9 mouse cellular contexts compared by ENCODE assay signal in genomic region chrX:160116658-160117057, GRCm38 (mm10). TPM values are rescaled to one million over a fixed set of nuclear protein-coding genes. Genes with fewer than 3 reads are reported as not detected.
DNase-seq lines count a peak whose midpoint lies in the region; ATAC-seq and TF ChIP-seq lines count a peak whose summit lies in the region.
"Had no signal": no experiment of that assay in that cellular context is flagged by ENCODE, and none has a peak within 500 bp of the region (broad histone marks: within the 10 kb centered on the region; RNA-seq: fewer than 3 reads in every experiment).

No protein-coding gene starts in this region.

- DNase-seq in urinary bladder, postnatal 14 days (ENCODE audit: low spot score): peak; percentile 48
- no peak for DNase-seq in urinary bladder, adult 2 months (ENCODE audit: low spot score)
- DNase-seq in cerebellum, adult 9-10 months: peak; percentile 19
- peak; percentile 11 to 56 for DNase-seq in frontal cortex, postnatal 14 days (ENCODE audit: low spot score in 2 of 2)
- DNase-seq in liver, adult 2 months (ENCODE audit: extremely low read depth, low read depth, low spot score): peak; percentile 32

- no peaks in the 10 kb centered on the region for H3K79me2 ChIP-seq in liver, adult 2 months (ENCODE audit: control insufficient read depth, insufficient read depth, low read length)

- no peaks in the 10 kb centered on the region for H3K27me3 ChIP-seq in kidney, embryonic 14.5 days (ENCODE audit: control insufficient read depth, insufficient read depth, low read length)
- H3K27me3 ChIP-seq in liver, adult 2 months (ENCODE audit: control insufficient read depth, insufficient read depth, low read length): no peaks in the 10 kb centered on the region
- no peaks in the 10 kb centered on the region for H3K27me3 ChIP-seq in stomach, embryonic 14.5 days (ENCODE audit: control insufficient read depth, insufficient read depth, low read length)

- H3K9me3 ChIP-seq in kidney, embryonic 14.5 days (ENCODE audit: control insufficient read depth, low read length): no peaks in the 10 kb centered on the region
- no peaks in the 10 kb centered on the region for H3K9me3 ChIP-seq in stomach, embryonic 14.5 days (ENCODE audit: control insufficient read depth, low read depth, low read length)
- H3K9me3 ChIP-seq: embryonic facial prominence, embryonic 13.5 days had no signal

- H3K9ac ChIP-seq in kidney, embryonic 14.5 days (ENCODE audit: low read depth, low read length): no peak overlapping the region
- no peak overlapping the region for H3K9ac ChIP-seq in liver, adult 2 months (ENCODE audit: low read depth, low read length)
- no peak overlapping the region for H3K9ac ChIP-seq in stomach, embryonic 14.5 days (replicated peaks; ENCODE audit: low read depth, low read length)
- H3K9ac ChIP-seq: embryonic facial prominence, embryonic 13.5 days had no signal

- no peak overlapping the region for H3K27ac ChIP-seq in kidney, embryonic 14.5 days (ENCODE audit: low read depth, low read length)
- no peak overlapping the region for H3K27ac ChIP-seq in liver, adult 2 months (replicated peaks; ENCODE audit: insufficient read depth, low read depth, low read length)
- H3K27ac ChIP-seq in stomach, embryonic 14.5 days (ENCODE audit: low read length): no peak overlapping the region
- H3K27ac ChIP-seq: embryonic facial prominence, embryonic 13.5 days had no signal

- H3K36me3 ChIP-seq in kidney, embryonic 14.5 days (ENCODE audit: control insufficient read depth, insufficient read depth, low read length): peaks cover 7% of the 10 kb centered on the region; the same call in 1 of the 2 replicates
- peaks cover 4% of the 10 kb centered on the region; the same call in 1 of the 2 replicates for H3K36me3 ChIP-seq in liver, adult 2 months (ENCODE audit: control insufficient read depth, insufficient read depth, low read length)
- H3K36me3 ChIP-seq in stomach, embryonic 14.5 days (ENCODE audit: control insufficient read depth, insufficient read depth, low read length): peaks cover 8% of the 10 kb centered on the region

- no peak overlapping the region for H3K4me3 ChIP-seq in kidney, embryonic 14.5 days (ENCODE audit: low read length)
- no peak overlapping the region for H3K4me3 ChIP-seq in liver, adult 2 months (ENCODE audit: insufficient read depth, low read depth, low read length)
- H3K4me3 ChIP-seq in stomach, embryonic 14.5 days (ENCODE audit: low read depth, low read length): no peak overlapping the region
- H3K4me3 ChIP-seq: embryonic facial prominence, embryonic 13.5 days had no signal

- TF ChIP-seq CTCF in liver, adult 2 months (IDR thresholded peaks at IDR 0.05; ENCODE audit: low read depth, low read length): peak; percentile 69

- no peak for TF ChIP-seq POLR2A in liver, adult 2 months (IDR thresholded peaks at IDR 0.05; ENCODE audit: extremely low read depth, insufficient read depth, low read length)

- 0 out of 2 replicates have a peak, but pooled peaks have one; percentile 39 for ATAC-seq in kidney, embryonic 14.5 days (ENCODE audit: low FRiP score, low TSS enrichment)
- peak; percentile 66 for ATAC-seq in monocyte, adult 5-6 weeks (replicated peaks; ENCODE audit: insufficient number of reproducible peaks, low FRiP score, low TSS enrichment, poor library complexity, severe bottlenecking)
- ATAC-seq in stomach, embryonic 14.5 days (ENCODE audit: insufficient number of reproducible peaks, insufficient read depth, low FRiP score, low read depth): peak; percentile 18; the same call in 1 of the 2 replicates

- WGBS in kidney, embryonic 14.5 days: 78% methylated on average over 3 of the region's 3 CpGs
- WGBS in liver, adult 2 months: 54% methylated on average over 3 of the region's 3 CpGs
- 73% methylated on average over 3 of the region's 3 CpGs for WGBS in stomach, embryonic 14.5 days

- no peaks in the 10 kb centered on the region for H3K4me1 ChIP-seq in kidney, embryonic 14.5 days (ENCODE audit: control insufficient read depth, insufficient read depth, low read length)
- no peaks in the 10 kb centered on the region for H3K4me1 ChIP-seq in liver, adult 2 months (ENCODE audit: control insufficient read depth, insufficient read depth, low read length)
- H3K4me1 ChIP-seq in stomach, embryonic 14.5 days (ENCODE audit: control insufficient read depth, insufficient read depth, low read length): no peaks in the 10 kb centered on the region
- H3K4me1 ChIP-seq: embryonic facial prominence, embryonic 13.5 days had no signal

- H3K4me2 ChIP-seq in kidney, embryonic 14.5 days (replicated peaks; ENCODE audit: low read depth, low read length): no peak overlapping the region
- H3K4me2 ChIP-seq in stomach, embryonic 14.5 days (replicated peaks; ENCODE audit: low read depth, low read length): no peak overlapping the region
- H3K4me2 ChIP-seq: embryonic facial prominence, embryonic 13.5 days had no signal

RNA-seq across cellular contexts. Expression of gene Pdha1, which starts 21.6 kb away (rescaled TPM):
- 168 and 173 TPM in 2 replicates for polyA plus RNA-seq in urinary bladder, adult 2 months (2012; rRNA removed)
- polyA plus RNA-seq in kidney, embryonic 14.5 days (2014; fragmentation: Nextera tagmentation; extraction: Ambion mirVana): 79.9 and 115 TPM in 2 replicates
- total RNA-seq in liver, adult 2 months (2014; rRNA removed): 95.5 and 139 TPM in 2 replicates
- polyA plus RNA-seq in liver, adult 2 months (2012; rRNA removed): 38.4 and 41.7 TPM in 2 replicates
- 171 to 244 TPM (median 237 TPM) in 3 replicates for total RNA-seq in monocyte, adult 5-6 weeks (2017)
- polyA plus RNA-seq in stomach, embryonic 14.5 days (2014; fragmentation: Nextera tagmentation; extraction: Ambion mirVana): 120 and 126 TPM in 2 replicates
